Mouse (Mus musculus) fat pad, adult 2 months (tissue): ENCODE measurements at regions not wholly inside any gene's neighbourhood (a gene's known extent, or its start where the extent isn't known, plus 50 kb on each side); places are given as distances from the start of the nearest gene placed in this dataset.

Experiments used
- DNase-seq: peaks from one replicate; pipeline ENCODE4 v3.0.0-alpha.2; 2011; ENCODE audit warnings: low read depth, low spot score; ENCODE audit errors: extremely low read depth

GRCm38 (mm10) chr14:72226946-72227345 is 264.7 kb downstream of the Gm9195 start:
- DNase-seq, result no peak

- DNase-seq, result no peak
Measured at GRCm38 (mm10) chr14:72222836-72223235, 268.8 kb downstream of the Gm9195 start.

GRCm38 (mm10) chr14:72219523-72219922 is 272.1 kb downstream of the Gm9195 start:
- DNase-seq, result no peak

DNA sequence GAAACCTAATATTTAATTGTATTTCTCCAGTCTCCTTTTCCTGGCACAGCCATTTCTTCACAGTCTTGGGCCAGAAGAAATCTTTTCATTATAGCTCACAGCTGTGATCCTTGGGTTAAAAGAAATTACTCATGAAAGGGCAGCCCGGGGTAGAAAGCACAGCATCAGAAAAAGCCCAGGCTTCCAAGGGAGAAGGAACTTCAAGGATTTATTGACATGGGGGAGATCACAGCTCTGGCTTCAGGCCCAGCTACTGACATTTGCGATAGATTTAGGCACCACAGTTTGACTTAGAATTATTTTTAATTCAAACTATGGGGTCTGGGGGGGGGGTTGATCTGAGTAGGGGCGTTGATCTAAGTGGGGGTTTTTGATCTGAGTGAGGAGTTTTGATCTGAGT is 291.3 kb downstream of the Gm9195 start:
- no peak for DNase-seq

GRCm38 (mm10) chr14:72199900-72200299 is 291.7 kb downstream of the Gm9195 start:
- DNase-seq, result no peak

- no peak for DNase-seq
Measured at GRCm38 (mm10) chr14:72197972-72198371, 293.7 kb downstream of the Gm9195 start.

DNA sequence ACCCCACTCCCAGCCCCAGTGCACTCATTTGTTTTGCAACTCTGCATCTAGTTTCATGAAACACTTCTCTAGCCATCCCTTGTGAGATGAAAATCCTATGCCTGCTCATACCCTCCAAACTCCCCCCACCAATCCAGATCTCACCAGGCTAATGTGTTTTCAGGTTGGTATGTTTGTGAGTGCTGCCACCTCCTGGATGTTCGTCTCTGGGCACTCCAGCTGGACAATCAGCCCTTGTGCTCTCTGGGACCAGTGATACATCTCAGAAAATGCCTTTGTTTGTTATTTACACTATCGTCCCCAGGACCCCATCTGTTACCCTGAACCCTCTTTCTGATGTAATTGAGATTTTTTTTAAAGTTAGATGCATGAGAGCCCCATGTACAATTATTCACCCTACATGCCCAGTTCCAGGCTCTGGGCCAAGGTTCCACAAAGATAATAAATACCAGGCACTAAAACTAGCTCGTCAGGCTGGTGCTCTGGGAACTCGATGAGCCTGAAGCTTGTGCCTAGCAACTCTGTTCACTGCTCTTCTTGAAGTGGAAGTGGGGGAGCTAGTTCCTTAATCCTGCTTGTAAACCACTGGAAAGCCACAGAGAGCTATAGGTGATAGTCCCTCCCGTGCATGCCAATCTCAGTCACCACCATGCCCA is 304.2 kb downstream of the Gm9195 start:
- DNase-seq, result no peak

GRCm38 (mm10) chr14:72175751-72176150 is 315.9 kb downstream of the Gm9195 start:
- DNase-seq, result no peak

- no peak for DNase-seq
Measured at GRCm38 (mm10) chr14:72172549-72173405, 318.9 kb downstream of the Gm9195 start.

DNA sequence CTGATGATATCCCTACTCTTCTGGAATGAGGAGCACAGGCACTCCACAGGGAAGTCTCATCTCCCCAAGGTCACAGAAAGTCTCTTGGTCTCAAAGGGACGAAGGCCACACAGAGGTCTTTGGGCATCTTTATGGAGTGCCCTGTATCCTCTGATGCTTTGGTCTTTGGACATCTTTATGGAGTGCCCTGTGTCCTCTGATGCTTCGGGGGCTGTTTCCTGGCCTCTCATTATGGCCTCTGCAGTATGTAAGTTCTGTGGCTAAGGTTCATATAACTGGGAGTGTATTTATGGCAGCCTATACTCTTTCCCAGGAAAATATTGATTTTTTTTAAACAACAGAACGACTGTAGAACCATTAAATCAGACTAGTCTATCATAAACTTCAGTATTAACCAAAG is 319.9 kb downstream of the Gm9195 start:
- no peak for DNase-seq

GRCm38 (mm10) chr14:72158537-72159323 is 332.9 kb downstream of the Gm9195 start:
- DNase-seq, result no peak

DNA sequence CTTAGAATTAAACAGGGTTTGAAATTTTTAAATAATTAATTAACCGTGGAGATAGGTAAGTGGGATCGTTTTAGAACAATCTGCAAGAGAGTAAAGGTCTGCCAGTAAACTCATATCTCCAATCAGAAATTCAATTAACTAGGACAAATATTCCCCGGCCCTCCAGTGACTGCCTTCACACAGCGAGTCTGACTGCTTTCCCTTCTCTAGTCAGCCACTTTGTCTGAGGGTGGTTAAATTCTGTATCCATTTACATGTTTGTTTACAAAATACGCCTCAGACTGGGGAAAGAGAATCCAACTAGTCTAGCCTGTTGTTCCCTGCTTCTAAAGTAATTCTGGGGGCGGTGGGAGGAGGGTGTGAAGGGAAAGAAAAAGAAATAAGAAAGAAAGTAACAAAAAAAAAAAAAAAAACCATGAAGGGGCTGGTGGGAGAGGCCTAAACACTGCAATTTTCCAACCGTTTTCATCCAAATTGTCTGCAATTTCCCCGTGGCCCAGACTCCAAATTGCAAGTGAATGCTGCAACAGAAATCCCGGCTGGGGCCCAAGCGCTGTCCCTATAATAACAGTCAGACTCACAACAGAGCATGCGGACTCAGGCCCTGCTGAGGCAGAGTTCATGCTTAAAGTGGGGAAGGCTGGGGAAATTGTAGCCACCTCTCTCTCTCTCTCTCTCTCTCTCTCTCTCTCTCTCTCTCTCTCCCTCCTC is 336.3 kb downstream of the Gm9195 start:
- DNase-seq, result no peak

DNA sequence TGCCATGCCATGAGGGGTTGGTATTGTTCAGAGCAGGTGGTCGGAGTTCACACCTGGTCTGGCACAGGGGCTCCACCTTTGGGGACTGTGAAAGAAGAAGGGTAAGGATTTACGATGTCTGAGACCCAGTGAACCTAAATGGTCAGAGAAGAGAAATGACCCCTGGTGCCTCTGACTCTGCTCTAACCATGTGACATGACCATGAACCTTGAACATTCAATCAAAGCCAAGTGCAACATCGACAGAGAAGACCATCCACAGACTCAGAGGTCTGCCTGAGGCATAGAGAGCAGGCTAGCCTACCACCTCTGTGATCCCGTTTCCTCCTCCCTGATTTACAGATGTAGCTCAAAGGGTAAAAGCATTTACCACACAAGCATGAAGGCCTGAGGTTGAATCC is 340.0 kb downstream of the Gm9195 start:
- no peak for DNase-seq

- DNase-seq, result no peak
Measured at GRCm38 (mm10) chr14:72149463-72149862, 342.2 kb downstream of the Gm9195 start.

GRCm38 (mm10) chr14:72148886-72149285 is 342.8 kb downstream of the Gm9195 start:
- DNase-seq, result no peak

DNA sequence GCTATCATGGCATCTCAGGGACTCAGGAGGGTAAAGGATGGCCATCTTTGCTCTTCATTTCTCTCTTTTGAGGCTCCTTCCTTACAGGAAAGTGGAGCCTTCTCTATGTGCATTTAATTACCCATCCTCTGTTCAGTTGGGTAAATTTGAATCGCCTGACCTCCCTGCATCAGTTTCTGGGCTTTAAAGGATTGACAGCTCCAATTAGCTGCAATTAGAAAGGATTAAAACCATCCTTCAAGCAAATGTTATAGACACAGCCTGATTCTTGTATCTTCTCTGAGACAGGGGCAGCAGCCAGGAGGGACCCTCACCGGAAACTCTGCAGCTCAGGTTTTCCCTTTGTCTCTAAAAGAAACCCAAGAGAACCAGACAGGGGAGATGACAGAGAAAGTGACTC is 345.3 kb downstream of the Gm9195 start:
- no peak for DNase-seq

- no peak for DNase-seq
Measured at GRCm38 (mm10) chr14:72142883-72143487, 348.7 kb downstream of the Gm9195 start.

GRCm38 (mm10) chr14:72141136-72141535 is 350.5 kb downstream of the Gm9195 start:
- no peak for DNase-seq

DNA sequence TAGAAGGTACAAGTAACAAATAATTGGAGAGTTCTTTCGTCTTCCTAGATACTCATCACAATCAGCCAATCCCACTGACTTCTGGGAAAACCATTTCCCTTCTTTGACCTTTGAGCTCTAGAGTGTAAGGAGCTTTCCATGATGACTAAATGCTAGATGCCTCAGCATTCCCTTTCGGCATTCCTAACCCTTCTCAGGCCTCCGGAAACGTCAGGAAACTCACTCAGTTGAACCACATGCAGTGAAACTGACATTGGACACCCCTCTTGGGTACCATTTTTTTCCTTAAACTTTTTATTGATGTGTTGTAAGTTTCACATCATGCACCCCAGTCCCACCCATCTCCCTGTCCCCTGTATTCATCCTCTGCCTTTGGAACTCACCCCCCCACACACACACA is 361.5 kb downstream of the Gm9195 start:
- DNase-seq, result no peak

GRCm38 (mm10) chr14:72121786-72122185 is 369.9 kb downstream of the Gm9195 start:
- no peak for DNase-seq

DNA sequence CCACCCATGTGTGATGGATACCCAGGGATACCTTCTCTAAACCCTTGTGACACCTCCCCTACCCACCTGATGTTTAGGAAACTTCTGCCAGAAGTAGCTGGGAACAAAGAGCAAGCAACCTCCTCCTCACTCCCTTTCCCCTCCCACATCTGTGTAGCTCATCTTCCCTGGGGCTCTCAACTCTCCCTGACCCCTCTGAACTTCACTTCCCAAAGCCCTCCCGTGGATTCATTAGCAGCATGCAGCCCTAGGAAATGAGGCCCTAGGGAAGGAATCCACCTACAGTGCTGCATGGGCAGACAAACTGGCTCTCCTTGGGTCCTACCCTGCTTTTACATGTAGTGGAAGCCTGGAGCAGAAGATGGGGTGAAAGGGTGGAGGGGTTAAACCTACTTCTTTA is 370.6 kb downstream of the Gm9195 start:
- DNase-seq, result no peak
